Mouse (Mus musculus) adrenal gland (tissue): ENCODE results near the gene Gm11559.
"Not testable (repeated sequence)": the region's sequence is repeated elsewhere in the genome, so short reads cannot be mapped to it uniquely, and the experiment has no call there.

Experiments
- intact Hi-C: fragments of 180-260 bp; cut with DNase I; formaldehyde crosslinking; loops from one replicate; pipeline ENCODE4 v1.15.1; 2025
- long read RNA-seq, 2 experiments: library from polyadenylated mRNA; unstranded; transcript quantifications; one replicate each; pipeline ENCODE4 v2.0.0; 2020; ENCODE audit warnings: borderline replicate concordance in 1 of 2; ENCODE audit not compliant: insufficient replicate concordance in 1 of 2

The Gm11559 gene
- long read RNA-seq, experiment 1, result 0 reads
- long read RNA-seq, experiment 2, result 0 reads

DNA sequence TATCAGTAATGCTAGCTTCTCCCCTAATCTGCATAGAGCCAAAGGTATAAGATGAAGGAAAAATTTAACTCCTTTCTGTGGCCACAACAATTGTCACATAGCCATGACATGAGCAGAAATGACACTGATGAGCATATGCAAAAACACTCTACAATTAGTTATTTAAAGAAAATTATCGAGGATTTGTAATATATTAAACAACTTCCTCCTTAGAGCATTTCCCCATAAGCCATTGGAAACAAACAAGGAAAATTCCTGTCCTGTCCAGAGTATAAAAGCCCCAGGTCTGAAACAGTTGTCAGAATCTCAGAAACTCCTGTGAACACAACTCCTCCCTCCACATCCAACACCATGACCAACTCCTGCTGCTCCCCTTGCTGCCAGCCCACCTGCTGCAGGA lies at the start of gene Gm11559:
TSS of gene Gm11559 (plus strand) at position 301 of the 400 bp plus-strand sequence.
- intact Hi-C loops, result not testable (repeated sequence)

DNA sequence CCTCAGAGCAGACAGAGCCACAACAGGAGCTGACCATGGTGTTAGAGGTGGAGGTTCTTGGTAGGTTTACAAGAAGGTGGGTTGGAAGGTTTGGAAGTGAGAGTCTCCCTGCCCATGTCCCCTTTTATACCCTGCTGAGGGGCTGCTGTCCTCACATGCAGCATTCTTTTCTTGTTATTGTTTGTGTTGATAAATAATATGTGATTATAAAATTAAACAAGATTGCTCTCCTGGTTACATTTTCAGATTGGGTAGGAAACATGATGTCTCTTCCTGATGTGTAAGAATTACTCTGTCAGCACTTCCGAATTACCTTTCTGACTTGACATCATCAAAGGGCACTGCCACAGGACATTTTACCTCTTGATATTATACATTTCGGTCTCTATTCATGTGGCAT lies 48.7 kb upstream of the Gm11559 start, which contains the start of gene Gm11564:
TSS of gene Gm11564 (minus strand) at position 101 of the 400 bp plus-strand sequence.
- intact Hi-C loops, result not testable (repeated sequence)

DNA sequence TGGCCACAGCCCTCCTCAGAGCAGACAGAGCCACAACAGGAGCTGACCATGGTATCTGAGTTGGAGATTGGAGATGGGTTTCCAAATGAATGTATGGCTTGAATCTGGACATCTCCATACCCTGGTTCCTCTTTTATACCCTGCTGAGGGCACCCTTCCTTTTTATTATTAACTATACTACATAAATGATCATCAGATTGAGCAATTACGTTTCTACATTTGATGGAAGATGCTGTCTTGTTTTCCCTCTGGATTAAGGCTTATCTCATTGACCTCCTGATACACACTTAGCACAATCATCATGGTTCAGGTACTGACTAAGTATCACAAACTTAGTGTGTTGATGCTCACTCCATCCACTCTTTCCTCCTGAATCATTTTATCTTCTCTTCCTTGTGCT lies 26.3 kb upstream of the Gm11559 start, which contains the start of gene 2300003K06Rik:
TSS of gene 2300003K06Rik (minus strand) at position 101 of the 400 bp plus-strand sequence.
- intact Hi-C loops, result no loop called here

DNA sequence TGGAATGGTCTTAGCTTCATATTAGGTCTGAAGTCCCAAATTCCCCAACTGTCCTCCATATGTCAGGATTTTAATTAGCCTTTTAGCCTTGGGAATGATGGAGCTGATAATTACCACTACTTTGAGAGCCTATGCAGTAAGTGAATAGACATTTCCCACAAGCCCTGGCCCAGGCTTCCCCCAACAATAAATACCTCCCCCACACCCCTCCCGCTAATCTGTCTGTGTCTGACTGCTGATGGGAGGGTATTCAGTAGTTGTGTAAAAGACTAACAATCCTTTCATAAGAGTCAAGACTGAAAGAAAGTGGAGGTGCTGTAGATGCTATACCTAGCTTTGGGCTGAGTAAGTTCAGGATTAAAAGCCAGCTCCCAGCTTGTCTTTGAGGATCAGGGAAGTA lies 22.1 kb upstream of the Gm11559 start:
- intact Hi-C loops, result no loop called here

DNA sequence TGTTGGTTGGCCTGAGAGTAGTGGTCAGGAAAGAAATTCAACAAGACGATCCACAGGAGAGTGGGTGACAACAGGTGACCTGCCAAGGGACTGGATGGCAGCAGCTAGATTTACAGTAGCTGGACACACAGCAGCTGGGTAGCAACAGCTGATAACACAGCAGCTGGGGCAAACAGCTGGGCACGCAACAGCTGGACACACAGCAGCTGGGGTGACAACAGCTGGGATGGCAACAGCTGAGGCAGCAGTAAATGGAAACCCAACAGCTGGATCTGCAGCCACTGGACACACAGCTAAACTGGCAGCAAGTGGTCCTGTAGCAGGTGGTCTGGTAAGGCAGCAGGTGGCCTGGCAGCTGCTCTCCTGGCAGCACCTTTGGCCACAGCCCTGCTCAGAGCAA lies 17.5 kb upstream of the Gm11559 start:
- intact Hi-C loops, result no loop called here

DNA sequence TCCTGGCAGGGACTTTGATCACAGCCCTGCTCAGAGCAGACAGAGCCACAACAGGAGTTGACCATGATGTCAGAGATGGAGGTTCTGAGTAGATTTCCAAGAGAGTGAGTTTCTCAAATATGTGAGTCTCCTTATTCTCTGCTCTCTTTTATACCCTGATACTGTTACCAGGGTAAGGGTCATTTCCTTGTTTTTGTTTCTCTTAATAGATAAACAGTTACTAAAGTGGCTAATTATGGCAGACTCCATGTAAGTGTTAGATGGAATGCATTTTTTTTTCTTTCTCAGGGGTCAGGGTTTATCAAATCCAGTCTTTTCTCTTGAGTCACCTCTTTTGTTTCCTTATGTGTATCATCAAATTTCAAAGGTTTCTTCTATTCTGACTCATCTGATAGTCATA lies 12.8 kb upstream of the Gm11559 start, which contains the start of gene Krtap4-16:
TSS of gene Krtap4-16 (minus strand) at position 101 of the 400 bp plus-strand sequence.
- intact Hi-C loops, result no loop called here

DNA sequence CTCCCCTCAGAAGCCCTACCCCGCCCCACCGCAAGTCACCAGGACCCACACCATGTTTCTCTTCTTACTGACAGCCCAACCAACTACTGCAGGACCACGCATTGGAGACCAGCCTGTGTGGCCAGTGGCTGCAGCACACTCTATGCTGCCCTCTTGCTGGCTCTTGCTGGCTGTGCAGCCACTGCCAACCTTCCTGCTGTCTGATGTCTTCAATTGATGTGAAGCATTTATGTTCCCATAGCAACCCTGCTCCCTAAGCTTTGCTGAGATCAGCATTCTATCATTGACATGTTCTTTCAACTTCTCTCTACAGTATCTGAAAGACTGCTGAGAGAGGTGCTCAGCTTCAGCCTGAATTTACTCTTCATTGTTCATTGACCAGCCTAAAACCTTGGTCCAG lies 10.2 kb upstream of the Gm11559 start:
- intact Hi-C loops, result no loop called here

DNA sequence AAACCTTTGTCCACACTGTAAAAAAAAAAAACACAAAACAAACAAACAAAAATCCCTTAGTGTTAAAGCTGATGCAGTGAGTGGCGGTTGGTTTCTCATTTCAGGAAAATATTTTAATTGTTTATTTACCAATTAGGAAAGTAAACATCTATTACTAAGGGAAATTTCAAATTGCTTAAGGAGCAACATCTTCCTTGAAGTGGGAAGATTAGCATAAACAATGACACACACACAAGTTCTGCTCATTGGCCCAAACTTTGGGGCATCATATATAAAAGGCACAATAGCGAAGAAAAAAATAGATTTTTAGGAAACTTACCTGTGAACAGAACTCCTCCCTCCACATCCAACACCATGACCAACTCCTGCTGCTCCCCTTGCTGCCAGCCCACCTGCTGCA lies 6.7 kb upstream of the Gm11559 start, which contains the start of gene Gm11568:
TSS of gene Gm11568 (plus strand) at position 301 of the 400 bp plus-strand sequence.
- intact Hi-C loops, result no loop called here

DNA sequence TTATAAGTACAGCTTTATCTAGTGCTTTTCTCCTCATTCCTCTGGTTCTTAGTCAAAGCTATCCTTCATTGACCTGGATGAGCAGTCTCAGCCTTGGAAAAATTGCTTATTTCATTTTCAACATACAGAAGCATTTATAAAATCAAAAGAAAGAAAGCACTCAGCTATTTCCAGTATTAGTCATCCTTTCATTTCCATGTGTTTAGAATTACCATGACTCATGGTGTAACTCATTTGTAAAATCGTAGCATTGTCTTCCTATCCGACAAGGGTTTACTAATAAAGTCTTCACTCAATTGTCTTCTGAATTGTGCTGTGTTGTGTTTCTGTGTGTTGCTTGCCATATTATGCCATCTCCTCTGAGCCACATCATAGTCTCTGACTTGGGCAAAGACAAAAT lies 5.5 kb upstream of the Gm11559 start:
- intact Hi-C loops, result no loop called here

DNA sequence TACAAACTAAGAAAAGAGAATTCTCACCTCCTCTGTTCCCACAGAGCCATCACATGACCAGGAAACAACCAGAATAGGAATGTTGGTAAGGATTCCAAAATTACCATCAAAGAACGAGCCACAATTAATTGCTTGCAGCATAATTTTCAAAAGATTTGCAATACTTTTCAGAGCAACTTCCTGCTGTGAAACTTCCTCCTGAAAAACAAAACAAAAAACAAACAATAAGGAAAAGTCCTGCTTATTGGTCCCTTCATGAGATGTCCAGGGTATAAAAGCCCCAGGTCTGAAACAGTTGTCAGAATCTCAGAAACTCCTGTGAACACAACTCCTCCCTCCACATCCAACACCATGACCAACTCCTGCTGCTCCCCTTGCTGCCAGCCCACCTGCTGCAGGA lies 8.8 kb downstream of the Gm11559 start, which contains the start of gene Krtap9-1:
TSS of gene Krtap9-1 (plus strand) at position 301 of the 400 bp plus-strand sequence.
- intact Hi-C loops, result not testable (repeated sequence)

DNA sequence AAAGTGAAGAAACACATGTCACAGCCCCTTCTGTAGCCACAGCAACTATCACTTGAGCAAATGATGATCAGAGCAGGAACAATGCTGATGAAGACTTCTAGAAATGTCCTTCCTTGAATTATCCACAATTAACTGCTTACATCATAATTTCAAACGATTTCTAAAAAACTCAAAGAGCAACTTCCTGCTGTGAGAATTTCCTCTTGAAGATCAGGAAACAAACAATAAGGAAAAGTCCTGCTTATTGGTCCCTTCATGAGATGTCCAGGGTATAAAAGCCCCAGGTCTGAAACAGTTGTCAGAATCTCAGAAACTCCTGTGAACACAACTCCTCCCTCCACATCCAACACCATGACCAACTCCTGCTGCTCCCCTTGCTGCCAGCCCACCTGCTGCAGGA lies 14.6 kb downstream of the Gm11559 start, which contains the start of gene Gm11567:
TSS of gene Gm11567 (plus strand) at position 301 of the 400 bp plus-strand sequence.
- intact Hi-C loops, result not testable (repeated sequence)

DNA sequence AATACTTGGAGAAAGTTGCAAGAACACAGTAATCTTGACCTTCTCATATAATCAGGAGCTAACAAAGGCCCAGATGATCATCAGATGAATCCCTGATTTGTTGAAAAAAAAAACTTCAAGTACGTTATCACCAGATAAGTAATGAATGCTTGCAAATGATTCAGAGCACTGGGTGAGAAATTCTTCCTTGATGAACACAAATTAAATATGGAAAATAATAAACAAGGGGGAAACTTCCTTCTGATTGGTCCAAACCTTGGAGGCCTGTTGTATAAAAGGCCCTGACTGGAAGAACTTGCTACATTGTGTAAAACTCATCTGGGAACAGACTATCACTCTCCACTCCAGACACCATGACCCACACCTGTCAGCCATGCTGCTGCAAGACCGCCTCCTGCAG lies 43.3 kb downstream of the Gm11559 start, which contains the start of gene Krtap31-1:
TSS of gene Krtap31-1 (plus strand) at position 301 of the 400 bp plus-strand sequence.
- intact Hi-C loops, result no loop called here

DNA sequence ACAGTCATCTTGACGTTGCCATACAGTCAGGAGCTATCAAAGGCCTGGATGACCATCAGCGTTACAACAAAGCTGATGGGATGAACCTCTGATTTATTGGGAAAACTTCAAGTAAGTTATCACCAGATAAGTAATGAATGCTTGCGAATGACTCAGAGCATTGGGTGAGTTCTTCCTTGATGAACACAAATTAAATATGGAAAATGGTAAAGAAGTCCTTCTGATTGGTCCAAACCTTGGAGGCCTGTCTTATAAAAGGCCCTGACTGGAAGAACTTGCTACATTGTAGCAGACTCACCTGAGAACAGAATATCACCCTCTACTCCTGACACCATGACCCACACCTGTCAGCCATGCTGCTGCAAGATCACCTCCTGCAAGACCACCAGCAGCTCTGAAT lies 50.2 kb downstream of the Gm11559 start, which contains the start of gene Gm11565:
TSS of gene Gm11565 (plus strand) at position 301 of the 400 bp plus-strand sequence.
- intact Hi-C loops, result no loop called here
